Mouse (Mus musculus) liver, embryonic 11.5 days (tissue): Measurements from ENCODE around the gene Crybg1. TPM values are rescaled to one million over a fixed set of nuclear protein-coding genes. Genes with fewer than 3 reads are reported as not detected.

Experiments
- ATAC-seq: fragments of 200-750 bp; cut with Nextera tagmentation; replicated peaks from 2 replicates; pipeline ENCODE4 v1.8.0; 2017; ENCODE audit warnings: moderate number of reproducible peaks, mild to moderate bottlenecking, moderate TSS enrichment, moderate library complexity; ENCODE audit not compliant: low FRiP score
- DNase-seq: peaks from one replicate; pipeline ENCODE4 v3.0.0-alpha.2; 2017; ENCODE audit warnings: low spot score
- H3K27ac ChIP-seq: fragments of 300-500 bp; sonication (generic); 2 replicates; pipeline ENCODE4 v1.5.1; 2014; ENCODE audit warnings: mild to moderate bottlenecking, low read depth, low read length, control low read depth
- H3K27me3 ChIP-seq: fragments of 300-500 bp; sonication (generic); replicated peaks from 2 replicates; pipeline ENCODE4 v1.6.1; 2014; ENCODE audit warnings: low read length, mixed read lengths; ENCODE audit not compliant: control insufficient read depth, insufficient read depth
- H3K36me3 ChIP-seq: fragments of 300-500 bp; sonication (generic); 2 replicates; pipeline ENCODE4 v1.6.1; 2014; ENCODE audit warnings: mild to moderate bottlenecking, low read length, moderate library complexity, mixed read lengths; ENCODE audit not compliant: control insufficient read depth, insufficient read depth
- H3K4me1 ChIP-seq: fragments of 300-500 bp; sonication (generic); replicated peaks from 2 replicates; pipeline ENCODE4 v1.6.1; 2014; ENCODE audit warnings: low read length, mixed read lengths; ENCODE audit not compliant: control insufficient read depth, insufficient read depth
- H3K4me2 ChIP-seq: fragments of 300-500 bp; sonication (generic); 2 replicates; pipeline ENCODE4 v1.6.1; 2014; ENCODE audit warnings: mild to moderate bottlenecking, control low read depth, moderate library complexity
- H3K4me3 ChIP-seq: fragments of 300-500 bp; sonication (generic); 2 replicates; pipeline ENCODE4 v1.5.1; 2014; ENCODE audit warnings: low read depth, low read length, control low read depth
- H3K9ac ChIP-seq: fragments of 300-500 bp; sonication (generic); 2 replicates; pipeline ENCODE4 v1.6.1; 2014; ENCODE audit warnings: low read depth, low read length, control low read depth
- H3K9me3 ChIP-seq: fragments of 300-500 bp; sonication (generic); 2 replicates; pipeline ENCODE4 v1.6.1; 2016; ENCODE audit warnings: low read length, inconsistent platforms, mixed read lengths; ENCODE audit not compliant: control insufficient read depth
- WGBS: fragments of 180-500 bp; shearing (Covaris S2); extraction: QIAGEN DNeasy Blood & Tissue Kit; methylation state at CpG from one replicate; pipeline ENCODE4 v1.1.7; 2014; 5-methylcytosine and 5-hydroxymethylcytosine counted together
- polyA plus RNA-seq: library from polyadenylated mRNA; unstranded; fragments of >200 nt; fragmentation: Nextera tagmentation; extraction: Ambion mirVana; gene quantifications from 2 replicates; pipeline ENCODE4 v1.2.1, GENCODE M21; 2014

Gene Crybg1
- polyA plus RNA-seq, 1 experiment from 2014 or later = 0.33 TPM

DNA sequence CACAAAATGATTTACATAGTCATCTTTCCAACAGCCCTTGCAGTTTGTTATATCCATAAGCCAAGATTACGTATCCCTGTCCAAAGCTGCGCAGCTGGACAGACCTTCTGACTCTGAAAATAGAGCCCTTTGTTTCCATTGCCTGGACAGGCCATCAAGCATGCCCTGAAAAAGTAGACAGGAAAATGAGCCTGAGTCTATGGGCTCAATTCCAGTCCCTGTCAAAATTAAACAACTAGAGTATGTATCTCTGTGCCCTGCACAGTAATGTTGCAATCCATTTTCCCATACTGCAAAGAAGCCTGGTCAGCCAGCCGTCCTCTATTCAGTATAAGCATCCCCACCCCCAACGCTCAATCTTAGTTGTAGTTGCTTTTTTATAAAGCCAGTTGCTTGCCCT, 141.8 kb downstream of the Crybg1 start:
- Histone ChIP-seq H3K27me3 (peaks cover 67% of the 10 kb centered on the region), H3K4me3 (no peak overlapping the region), H3K4me1 (peaks cover 10% of the 10 kb centered on the region), H3K36me3 (no peaks in the 10 kb centered on the region), H3K9me3 (no peaks in the 10 kb centered on the region), H3K4me2 (no peak overlapping the region), H3K27ac (no peak overlapping the region), H3K9ac (no peak overlapping the region)
- ATAC-seq = no peak
- WGBS = 76% methylated on average over 4 of the region's 4 CpGs
- DNase-seq = no peak

DNA sequence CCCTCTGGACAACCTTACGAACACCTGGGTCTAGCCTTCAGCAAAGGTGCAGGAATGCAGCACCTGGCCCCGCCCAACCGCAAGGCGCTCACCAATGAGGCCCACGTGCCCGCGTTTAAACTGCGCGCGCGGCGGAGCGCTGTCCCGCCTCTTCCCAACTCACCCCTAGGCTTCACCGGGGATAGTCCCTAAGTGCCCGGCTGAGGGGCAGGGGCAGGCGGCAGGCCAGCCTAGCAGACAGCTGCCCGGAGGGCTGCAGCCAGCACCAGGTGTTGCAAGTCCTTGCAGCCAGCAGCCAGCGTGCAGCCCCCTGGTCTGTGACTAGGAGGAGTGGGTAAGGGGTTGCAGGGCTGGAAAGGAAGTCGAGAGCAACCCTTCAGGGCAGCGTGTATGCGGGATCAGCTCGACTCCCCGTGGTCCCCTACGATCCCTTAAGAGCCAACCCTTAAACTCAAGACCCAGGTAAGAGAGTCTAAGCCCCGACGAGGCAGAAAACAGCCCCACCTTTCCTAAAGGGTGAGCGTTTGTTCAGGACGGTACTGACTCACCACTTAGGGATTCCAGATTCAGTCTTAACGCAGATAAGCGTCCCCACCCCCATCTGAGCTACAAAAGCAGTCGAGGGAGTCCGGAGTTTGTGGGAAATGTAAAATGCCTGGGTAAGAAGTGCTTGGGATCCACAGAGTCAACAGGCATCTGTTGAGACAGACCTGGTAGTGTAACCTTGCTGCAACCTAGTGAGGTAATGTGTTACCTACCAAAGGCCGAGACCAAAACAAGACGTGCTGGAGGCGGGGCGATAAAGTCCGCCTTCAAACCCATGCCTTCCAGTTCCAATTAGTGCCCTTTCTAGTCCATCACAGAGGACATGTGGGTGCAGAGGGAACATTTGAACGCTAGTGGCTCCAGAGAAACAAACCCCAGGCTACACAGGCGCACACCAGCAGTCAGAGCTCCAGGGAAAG, 142.7 kb downstream of the Crybg1 start:
- peaks cover 71% of the 10 kb centered on the region for H3K27me3 ChIP-seq
- 0 out of 2 replicates have a peak overlapping the region, but pooled peaks have one; percentile 30 for H3K9ac ChIP-seq
- WGBS = 3% methylated on average over 40 of the region's 40 CpGs

DNA sequence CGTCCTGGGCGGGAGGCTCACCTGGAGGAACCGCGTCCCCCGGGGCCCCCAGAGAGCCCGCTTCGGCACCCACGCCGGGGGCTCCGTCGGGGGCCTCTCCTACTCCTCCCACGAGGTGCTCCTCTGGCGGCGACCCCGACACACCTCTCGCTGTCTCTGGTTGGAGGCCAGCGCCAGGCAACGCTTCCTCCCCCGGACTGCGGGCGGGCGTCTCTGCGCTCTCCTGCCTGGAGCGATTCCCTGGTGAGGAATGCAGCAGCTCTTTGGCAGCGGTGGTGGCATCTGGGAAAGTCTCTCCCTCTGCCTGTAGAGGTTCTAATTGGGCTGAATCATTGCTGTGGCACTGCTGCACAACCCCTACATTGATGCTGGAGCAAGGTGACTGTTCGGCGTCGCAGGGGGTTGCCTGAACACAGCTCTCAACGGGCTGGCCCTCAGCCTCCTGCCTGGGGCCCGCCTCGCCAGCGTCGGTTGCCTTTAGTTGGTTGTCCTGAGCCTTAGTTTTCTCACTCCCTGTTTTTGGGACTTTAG, 144.4 kb downstream of the Crybg1 start:
- H3K9me3 ChIP-seq = no peaks in the 10 kb centered on the region
- WGBS = under 1% methylated on average over 33 of the region's 33 CpGs
- no peaks in the 10 kb centered on the region for H3K36me3 ChIP-seq
- H3K27ac ChIP-seq = no peak overlapping the region
- peak overlapping the region; percentile 83 for H3K4me2 ChIP-seq
- peak; percentile 55 for DNase-seq
- peaks cover 13% of the 10 kb centered on the region for H3K4me1 ChIP-seq
- no peak overlapping the region for H3K9ac ChIP-seq
- ATAC-seq = no peak
- H3K4me3 ChIP-seq = peak overlapping the region; percentile 68
- H3K27me3 ChIP-seq = peaks cover 67% of the 10 kb centered on the region

More for the DNA sequence above, 142.7 kb downstream of the Crybg1 start:
- Histone ChIP-seq H3K4me1 (peaks cover 10% of the 10 kb centered on the region), H3K4me3 (peak overlapping the region; percentile 43), H3K9me3 (no peaks in the 10 kb centered on the region), H3K27ac (no peak overlapping the region), H3K4me2 (peak overlapping the region; percentile 72), H3K36me3 (no peaks in the 10 kb centered on the region)
- ATAC-seq (no peak), DNase-seq (no peak)

DNA sequence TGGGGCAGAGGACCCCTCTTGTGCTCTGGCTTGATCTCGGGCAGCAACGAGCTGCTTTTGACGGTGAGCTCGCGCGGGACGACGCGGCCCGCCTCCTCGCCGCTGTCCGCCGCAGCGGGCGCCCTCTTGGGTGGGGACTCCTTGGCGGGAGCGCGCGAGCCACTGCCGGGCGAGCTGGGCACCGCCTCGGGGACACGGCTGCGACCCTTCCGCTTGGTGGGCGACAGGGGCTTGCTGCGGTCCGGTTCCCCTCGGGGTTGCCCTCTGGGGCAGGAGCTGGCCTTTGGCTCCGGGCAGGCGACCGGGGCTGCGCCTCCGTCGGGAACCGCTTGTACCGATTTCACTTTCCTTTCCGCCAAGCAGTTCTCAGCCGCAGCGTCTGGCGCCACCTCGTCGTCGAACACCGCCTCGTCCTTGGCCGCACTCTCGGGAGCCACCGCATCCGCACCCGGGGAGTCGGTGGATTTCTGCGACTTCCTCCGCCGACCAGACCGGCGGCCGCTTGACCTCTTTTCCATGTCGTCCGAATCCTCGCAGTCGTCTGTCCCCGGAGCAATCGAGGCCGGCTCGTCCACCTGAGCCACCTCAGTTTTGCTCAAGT, 145.0 kb downstream of the Crybg1 start:
- peak overlapping the region; percentile 30; the same call in 1 of the 2 replicates for H3K9ac ChIP-seq
- H3K4me1 ChIP-seq = peaks cover 13% of the 10 kb centered on the region
- H3K4me2 ChIP-seq = peak overlapping the region; percentile 83
- peak overlapping the region; percentile 68 for H3K4me3 ChIP-seq
- no peaks in the 10 kb centered on the region for H3K9me3 ChIP-seq
- H3K36me3 ChIP-seq = no peaks in the 10 kb centered on the region
- DNase-seq (peak; percentile 55), ATAC-seq (no peak; the same call in 1 of the 2 replicates)
- H3K27ac ChIP-seq = no peak overlapping the region
- WGBS = under 1% methylated on average over 68 of the region's 68 CpGs
- peaks cover 64% of the 10 kb centered on the region for H3K27me3 ChIP-seq

DNA sequence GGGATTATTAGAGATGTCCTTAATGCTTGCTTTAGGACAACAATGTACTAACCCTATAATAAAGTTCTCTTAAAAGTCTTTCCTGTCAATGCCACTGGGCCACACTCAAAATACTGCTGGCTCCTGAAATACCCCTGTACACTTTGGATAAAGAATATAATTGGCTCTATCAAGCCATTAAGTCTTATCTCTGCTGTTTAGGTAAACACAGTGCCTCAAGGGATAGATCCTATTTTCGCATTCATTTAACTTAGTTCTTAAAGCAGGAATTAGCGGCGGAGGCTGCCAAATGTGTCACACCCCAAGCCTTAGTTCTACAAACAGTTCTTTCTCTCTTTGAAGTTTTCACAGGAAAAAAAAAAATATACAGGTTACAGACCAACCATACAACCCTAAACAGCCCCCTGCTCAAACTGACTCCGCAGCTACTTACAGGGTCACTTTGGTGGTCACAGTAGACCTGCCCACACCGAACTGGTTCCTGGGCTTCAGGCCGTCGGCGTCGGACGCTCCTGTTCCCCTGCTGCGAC, 145.6 kb downstream of the Crybg1 start:
- Histone ChIP-seq H3K27ac (no peak overlapping the region), H3K27me3 (peaks cover 64% of the 10 kb centered on the region), H3K36me3 (no peaks in the 10 kb centered on the region), H3K4me2 (peak overlapping the region; percentile 83), H3K4me1 (peaks cover 18% of the 10 kb centered on the region), H3K9ac (peak overlapping the region; percentile 30; the same call in 1 of the 2 replicates), H3K9me3 (no peaks in the 10 kb centered on the region), H3K4me3 (peak overlapping the region; percentile 68)
- DNase-seq (no peak), ATAC-seq (no peak)
- WGBS = 3% methylated on average over 11 of the region's 11 CpGs

DNA sequence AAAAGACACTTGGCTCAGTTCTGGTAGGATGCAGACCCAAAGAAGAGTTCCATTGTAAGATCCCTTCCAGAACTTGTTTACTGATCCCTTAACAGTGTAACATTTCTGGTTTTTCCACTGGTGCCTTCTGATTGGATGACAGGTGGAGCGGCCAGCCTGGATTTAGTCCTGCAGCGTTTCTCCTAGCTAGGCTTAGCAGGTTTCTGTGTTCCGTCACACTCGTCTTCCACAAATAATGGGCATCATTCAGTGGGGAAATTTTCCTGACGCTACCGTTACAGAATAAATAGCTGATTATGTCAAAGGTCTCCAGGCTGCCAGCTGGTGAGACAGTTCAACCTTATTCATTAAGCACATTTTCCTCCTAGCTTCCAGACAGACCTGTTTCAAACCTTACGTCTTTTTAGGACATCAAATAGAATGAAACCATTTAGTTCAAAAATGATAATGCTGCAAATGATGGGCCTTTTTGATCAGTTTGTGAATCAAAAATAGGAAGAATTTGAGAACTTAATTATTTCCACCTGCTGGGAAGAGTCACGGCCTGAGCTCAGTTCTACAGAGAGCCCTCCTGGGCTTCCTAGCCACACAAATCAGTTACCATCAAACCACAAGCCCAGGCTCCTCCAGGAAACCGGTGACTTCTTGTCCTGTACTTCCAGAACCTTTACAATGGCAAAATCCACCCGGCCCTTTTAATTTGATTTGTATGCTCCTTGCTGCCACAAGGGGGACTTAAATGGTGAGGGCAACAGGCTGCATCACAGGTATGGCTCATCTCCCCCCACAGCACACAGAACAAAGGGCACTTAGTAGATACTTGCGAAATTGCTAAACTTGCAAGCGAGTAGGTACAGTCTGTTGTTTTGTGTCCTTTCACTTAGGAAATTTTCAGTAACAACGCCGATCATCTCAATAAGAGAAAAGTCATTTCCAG, 146.4 kb downstream of the Crybg1 start:
- peak overlapping the region; percentile 83 for H3K4me2 ChIP-seq
- WGBS = 27% methylated on average over 14 of the region's 14 CpGs
- H3K27ac ChIP-seq = no peak overlapping the region
- H3K9me3 ChIP-seq = no peaks in the 10 kb centered on the region
- DNase-seq = no peak
- H3K9ac ChIP-seq = no peak overlapping the region
- no peak overlapping the region for H3K4me3 ChIP-seq
- ATAC-seq = no peak
- H3K4me1 ChIP-seq = peaks cover 19% of the 10 kb centered on the region
- peaks cover 59% of the 10 kb centered on the region for H3K27me3 ChIP-seq
- H3K36me3 ChIP-seq = no peaks in the 10 kb centered on the region

DNA sequence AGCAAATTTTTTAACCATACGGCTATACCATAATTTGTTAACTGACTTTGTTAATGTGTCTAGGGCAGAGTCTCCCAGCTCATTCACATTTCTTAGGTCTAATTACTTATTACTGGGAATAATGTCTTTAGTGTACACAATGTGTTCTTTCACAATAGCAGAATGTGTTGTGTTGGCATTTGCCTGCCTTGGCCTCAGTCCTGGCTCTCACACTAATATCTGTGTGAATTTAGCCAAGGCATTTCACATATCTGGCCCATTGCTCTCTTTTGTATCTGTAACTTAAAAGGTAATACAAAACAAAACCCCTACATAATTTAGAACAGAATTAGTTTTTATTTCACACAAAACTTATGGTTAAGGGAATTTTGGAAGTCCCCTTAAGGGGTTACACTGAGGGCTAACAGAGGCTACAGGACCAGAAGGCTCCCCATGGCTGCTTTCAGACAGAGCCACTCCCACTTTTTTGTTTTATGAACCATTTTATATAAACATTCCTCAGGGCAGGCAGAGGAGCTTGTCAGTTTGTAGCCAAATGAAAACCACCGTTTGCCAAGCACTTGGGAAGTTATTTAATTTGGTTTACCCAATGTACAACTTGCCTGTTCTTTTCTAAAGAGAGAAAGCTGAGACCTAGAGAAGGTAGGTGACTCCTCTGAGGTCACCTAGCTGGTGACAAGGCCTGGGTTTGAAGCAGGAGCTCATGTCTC, 148.3 kb downstream of the Crybg1 start:
- no peaks in the 10 kb centered on the region for H3K36me3 ChIP-seq
- peaks cover 40% of the 10 kb centered on the region for H3K27me3 ChIP-seq
- H3K4me1 ChIP-seq = peaks cover 16% of the 10 kb centered on the region
- no peak overlapping the region; the same call in 1 of the 2 replicates for H3K27ac ChIP-seq
- H3K4me2 ChIP-seq = no peak overlapping the region
- no peaks in the 10 kb centered on the region for H3K9me3 ChIP-seq
- ATAC-seq = no peak
- H3K4me3 ChIP-seq = no peak overlapping the region
- no peak overlapping the region for H3K9ac ChIP-seq
- WGBS = 62% methylated on average over 2 of the region's 2 CpGs
- DNase-seq = no peak
